Mouse (Mus musculus) right cerebral cortex, adult 18-20 months (tissue): ENCODE measurements around the gene Dnm2.

Experiments
- DNase-seq: peaks from one replicate; pipeline ENCODE4 v3.0.0; 2022; ENCODE audit warnings: mixed read lengths

Gene Dnm2

DNA sequence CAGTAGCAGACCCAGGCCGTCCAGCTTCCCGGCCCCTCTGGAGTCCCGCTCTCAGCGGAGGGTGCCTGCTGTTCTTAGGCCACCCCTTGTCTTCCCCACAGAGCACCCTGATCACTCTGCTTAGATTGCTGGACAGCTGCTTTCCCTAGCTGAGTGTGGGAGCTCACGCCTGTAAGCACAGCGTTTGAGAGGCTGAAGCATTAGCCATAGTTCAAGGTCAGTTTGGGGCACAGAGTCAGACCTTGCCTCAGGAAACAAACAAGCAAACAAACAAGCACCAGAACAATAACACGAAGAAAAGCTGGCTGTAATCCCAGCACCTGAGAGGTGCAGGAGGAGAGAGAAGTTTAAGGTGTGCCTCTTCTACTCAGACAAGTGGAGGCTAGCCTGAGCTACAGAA, 7.4 kb downstream of the Dnm2 start:
- no peak for DNase-seq

DNA sequence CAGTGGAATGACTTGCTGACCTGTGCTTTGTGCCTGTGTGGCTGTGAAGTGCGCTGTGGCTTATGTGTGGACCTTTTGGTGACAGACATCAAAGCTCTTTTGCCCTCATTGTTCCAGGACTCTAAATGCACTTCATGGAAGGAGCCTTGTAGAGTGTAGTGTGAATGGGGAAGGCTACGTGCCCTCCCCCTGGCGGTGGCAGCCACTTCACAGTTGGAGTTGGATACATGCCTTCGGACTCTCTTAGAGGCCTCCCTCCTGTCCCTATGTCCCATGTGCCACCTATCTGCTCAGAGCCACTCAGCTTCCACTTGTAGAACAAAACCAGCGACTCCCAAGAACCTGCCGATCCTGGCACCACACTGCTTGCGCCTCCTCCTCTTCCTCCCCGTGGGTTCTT, 9.1 kb downstream of the Dnm2 start:
- no peak for DNase-seq

DNA sequence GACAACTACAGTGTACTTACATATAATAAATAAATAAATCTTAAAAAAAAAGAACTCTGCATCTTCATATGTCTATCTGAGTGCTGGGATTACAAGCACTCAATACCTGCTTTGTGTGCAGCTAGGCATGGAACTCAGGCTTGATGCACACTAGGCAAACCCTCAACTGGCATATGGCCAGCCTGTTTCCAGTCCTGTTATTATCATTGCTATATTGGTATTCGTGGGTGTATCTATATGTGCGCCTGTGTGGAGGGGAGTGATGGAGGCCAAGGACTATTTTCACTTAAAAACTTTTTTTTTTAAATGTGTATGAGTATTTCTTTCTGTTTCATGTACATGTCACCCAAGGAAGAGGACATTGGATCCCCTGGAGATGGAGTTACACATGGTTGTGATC, 9.7 kb downstream of the Dnm2 start:
- DNase-seq: no peak

DNA sequence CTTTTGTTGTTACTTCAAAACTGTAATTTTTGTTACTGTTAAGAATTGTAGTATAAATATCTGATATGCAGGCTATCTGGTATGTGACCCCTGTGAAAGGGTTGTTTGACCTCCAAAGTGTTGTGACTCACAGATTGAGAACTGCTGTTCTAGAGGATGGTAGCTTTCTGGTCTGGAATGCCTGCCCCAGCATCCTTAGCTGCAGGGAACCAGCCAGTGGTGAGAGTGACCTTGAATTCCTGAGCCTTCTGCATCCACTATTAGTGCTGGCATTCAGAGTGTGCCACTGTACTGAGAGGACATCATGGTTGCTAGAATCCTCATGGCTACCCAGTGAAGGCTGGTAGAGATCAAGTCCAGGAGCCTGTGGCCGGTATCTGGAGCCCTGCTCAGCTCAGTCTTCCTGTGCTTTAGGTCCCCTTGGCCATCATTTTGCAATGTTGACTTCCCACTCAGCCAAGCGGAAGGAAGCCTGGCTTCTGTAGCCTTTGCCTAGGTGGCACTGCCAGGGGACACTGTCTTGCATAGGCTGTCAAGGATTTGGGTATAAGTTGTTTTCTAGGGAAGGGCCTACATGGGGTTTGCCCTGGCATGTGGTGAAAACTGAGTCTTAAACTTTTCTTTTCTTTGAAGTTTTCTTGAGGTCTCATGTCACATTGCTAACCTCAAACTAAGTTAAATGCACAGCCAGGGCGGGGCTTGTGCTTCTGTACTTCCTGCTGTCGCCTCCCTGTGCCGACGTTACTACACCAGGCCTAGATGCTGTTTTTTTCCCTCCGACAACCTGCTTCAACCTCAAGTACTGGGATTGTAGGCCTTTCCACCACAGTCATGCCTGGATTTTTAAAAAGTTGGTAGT, 11.3 kb downstream of the Dnm2 start:
- DNase-seq: no peak

DNA sequence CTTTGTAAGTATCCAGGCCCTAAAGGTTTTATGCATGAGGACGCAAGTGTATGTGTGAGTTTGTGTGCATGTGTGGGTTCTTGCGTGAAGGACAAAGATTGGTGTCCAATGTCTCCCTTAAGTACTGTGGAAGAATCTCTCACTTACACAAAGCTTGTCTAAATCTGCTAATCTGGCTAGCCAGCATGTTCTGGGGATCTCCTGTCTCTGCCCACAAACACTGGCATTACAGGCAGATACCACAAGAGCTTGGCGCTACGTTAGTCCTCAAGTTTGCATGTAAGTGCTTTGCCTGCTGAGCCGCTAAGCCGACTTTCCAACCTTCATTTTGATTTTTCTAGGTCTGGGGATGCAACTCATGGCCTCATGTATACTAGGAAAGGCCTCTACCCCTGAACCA, 12.9 kb downstream of the Dnm2 start:
- no peak for DNase-seq

DNA sequence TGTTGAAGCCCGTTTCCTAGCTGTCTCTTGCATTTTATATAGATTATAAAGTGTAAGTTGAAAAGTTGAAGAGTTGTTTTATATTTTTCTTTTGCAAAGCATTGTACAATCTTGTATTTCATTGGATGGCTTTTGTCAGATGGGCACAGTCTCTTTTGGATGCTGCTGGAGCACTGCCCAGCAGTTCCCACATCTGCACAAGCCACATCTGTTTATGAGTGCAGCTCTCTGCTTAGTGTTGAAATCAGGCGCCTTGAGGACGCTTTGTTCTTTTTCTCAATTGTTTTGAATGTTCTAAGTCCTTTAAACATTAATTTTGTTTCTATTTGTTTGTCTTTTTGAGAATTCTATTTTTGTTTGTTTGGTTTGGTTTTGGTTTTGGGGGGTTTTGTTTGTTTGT, 13.5 kb downstream of the Dnm2 start:
- DNase-seq: no peak

DNA sequence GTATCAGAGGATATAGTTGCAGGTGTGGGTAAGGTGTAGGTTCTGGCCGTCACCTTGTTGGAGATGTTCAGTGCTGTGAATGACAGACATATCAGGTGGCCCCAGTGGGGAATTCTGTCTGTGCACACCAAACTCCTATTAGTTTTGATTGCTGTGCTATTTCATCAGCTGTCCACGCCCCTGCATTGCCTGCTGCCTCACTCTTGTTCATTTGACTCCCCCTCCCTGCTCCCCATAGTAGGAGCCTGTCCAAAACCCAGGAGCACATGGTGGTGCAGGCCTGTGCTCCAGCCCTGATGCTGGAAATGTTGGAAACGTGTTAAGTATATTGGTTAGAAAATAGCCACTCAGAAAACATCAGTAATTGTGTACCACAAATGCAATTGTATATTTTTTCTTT, 14.7 kb downstream of the Dnm2 start:
- DNase-seq: no peak

DNA sequence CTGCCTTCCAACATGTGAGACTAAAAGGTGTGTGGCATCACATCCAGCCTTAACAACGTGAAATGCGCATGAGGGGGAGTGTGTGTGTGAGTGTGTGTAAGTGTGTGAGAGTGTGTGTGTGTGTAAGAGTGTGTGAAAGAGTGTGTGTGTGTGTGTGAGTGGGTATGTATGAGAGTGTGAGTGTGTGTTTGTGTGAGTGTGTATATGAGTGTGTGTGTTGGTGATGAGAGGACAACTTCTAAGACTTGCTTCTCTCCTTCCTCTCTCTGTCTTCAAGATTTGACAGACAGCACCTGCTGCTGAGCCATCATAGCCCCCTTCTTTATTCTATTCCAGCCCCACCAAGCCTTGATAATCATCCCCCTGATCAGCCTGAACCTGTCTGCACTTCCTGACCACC, 15.2 kb downstream of the Dnm2 start:
- DNase-seq: no peak

DNA sequence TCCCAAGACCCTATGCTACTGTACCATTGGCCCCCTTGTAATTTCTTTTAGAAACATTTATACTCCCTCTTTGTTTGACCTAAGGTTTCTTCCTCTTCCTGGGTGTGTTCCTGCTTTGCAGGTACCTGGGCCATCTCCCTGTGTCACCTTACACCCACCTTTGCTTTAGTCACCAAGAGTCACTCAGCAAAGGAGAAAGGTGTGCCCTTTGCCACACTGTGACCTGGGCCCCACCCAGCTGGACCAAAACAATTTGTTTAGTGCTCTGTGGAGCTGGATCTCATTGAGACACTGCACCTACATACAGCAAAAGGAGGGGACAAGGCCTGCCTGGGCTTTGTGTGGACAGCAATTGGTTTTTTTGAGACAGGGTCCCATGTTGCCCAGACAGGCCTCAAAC, 15.7 kb downstream of the Dnm2 start:
- no peak for DNase-seq

DNA sequence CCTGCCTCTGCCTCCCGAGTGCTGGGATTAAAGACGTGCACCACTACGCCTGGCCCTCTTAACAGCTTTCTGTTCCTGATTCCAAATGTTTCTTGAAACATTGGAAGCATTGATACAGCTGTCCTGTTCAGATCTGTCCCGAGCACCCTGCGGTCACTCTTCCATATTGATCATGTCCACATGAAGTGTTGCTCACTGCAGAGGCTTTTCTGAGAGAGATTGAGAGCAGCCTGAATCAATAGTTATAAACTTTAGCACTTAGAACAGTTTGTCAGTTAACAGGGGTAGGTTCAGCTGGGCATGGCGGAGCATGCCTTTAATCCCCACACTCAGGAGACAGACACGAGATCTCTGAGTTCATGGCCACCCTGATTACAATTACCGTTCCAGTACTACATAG, 19.1 kb downstream of the Dnm2 start:
- no peak for DNase-seq

DNA sequence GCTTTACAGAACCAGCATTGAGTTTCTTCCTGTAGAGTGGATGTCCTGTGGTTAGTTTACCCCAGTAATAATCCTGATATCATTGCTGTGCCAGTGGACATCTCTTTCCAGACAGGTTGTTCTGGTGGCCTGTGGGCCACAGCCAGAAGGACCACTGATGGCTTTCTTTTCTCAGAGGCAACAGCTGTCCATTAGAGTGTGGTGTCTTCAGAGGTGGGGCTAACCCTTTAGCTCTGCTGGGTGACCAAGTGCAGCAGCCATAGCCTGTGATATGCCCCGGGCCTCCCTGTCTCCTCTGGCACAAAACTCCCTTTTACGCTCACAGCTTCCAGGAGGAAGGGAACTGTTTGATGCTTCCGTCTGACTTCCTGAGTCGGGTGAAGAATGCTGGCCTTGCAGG, 19.9 kb downstream of the Dnm2 start:
- DNase-seq: no peak

DNA sequence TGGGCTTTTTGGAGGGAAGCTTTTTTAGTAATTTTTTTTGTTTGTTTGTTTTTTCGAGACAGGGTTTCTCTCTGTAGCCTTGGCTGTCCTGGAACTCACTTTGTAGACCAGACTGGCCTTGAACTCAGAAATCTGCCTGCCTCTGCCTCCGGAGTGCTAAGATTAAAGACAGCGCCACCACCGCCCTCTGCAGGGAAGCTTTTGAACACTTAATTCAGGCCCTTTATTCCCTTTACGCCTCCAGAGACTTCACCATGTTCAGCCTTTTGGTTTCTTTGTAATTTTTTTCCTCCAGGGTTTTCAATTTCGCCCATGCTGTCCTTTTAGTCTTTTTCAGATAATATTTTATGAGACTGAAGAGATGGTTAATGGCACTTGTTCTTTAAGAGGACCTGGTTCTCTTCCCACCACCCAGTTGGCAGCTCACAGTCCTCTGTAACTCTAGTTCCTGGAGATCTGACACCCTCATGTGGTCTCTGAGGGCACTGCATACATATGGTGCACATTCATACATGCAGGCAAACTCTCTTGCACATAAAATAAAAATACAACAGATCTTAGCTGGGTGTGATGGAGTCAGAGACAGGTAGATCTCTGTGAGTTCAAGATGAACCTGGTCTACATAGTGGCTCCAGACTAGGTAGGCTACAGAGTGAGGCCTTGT, 20.5 kb downstream of the Dnm2 start:
- no peak for DNase-seq

DNA sequence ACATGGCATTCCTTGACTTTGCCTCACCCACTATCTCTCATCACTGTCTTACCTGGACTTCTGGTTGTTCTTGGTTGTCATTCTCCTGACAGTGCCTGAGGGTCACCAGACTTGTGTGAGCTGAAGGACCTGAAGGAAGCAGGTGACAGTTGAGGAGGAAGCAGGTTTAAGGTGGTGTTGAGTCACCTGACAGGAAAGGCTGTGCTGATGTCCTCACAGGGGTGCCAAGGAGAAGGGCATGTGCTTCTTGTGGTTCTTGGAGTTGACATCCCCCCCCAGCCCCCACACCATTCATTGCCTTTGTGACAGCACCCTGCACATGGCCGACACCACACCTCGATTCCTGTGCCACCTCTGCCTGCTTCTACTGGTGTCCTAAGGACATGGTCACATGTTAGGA, 23.1 kb downstream of the Dnm2 start:
- DNase-seq: no peak

DNA sequence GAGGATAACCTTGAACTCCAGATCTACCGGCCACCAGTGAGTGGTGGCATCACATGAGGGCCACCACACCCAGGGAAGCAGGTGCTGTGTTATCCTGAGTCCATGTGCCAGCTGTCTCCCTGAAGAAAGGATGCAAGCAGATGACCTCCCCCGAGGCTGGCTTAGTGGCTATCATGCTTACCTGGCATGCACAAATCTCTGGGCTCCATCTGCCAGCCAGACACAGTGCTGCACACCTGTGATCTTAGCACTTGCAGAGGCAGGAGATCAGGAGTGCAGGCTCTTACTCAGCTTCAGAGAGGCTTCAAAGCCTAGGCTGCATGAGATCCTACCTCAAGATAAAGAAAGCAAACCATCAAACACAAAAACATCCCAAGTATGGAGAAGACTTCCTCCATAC, 25.0 kb downstream of the Dnm2 start:
- DNase-seq: no peak

DNA sequence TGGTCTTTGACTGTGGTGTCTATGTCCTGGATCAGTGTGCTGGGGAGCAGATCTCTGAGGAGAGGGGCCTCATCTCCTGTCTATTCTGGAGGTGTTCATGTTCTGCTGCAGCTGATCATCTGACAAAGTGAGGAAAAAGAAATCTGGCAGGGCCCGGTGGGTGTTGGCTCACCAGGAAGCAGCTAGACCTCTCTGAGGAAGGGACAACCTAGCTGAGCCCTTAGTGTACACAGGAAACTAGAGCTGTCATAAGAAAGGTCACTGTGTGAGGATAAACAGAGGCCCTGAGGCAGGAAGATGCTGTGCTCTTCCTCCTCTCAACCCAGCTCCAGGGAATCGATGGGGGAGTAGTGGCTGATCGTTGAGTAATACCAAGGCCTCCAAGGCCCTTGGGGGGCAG, 25.6 kb downstream of the Dnm2 start:
- DNase-seq: no peak

DNA sequence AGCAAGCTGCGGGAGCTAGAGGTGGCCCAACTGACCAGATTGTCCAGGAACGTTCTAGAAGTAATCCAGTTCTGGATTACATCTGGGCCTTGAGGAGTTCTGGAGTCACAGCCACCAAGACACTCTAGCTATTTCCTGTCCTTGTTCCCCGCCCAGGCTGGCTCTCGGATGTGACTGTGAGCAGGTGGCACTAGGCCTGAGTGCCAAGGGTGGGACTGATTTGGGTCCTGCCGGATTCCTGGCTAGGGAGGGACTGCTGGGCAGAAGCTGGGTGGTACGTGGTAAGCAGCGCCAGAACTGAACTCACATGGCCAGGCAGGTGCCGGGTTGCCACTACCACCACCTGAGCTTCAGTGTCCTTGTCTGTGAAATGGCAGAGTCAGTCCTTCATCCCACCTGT, 26.7 kb downstream of the Dnm2 start:
- DNase-seq: no peak

DNA sequence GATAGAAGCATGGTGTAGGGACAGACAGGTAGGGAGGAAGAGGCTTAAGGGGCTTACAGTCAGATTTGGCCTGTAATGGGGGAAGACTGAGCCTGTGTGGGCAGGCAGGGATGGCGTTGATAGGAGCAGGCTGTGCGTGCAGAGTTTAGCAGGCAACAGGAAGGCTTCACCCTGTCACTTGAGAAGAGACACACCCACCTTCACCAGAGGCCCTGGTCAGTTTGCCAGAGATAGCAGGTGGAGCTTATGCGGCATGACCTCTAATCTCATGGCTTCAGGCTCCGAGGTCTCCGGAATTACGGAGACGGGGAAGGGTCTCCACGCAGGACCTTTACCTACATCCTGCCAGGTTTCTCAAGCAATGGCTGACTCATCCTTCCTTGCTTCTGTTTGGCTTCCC, 27.2 kb downstream of the Dnm2 start:
- DNase-seq: no peak

DNA sequence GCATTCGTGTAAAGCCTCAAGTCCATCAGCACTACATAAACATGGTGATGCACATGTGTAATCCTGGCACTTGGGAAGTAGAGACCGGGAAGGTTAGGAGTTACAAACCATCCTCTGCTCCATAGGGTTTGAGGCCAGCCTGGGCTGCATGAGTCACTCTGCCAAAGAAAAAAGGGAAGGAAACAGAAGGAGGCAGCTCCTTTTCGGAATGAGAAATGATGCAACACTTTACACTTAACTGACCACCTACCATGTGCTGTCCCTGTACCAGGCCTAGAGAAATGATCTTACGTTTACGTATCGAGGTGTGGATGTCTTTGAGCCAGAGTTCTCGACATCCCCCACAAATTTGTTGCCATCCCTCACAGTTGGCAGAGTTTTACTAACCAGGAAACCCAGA, 28.3 kb downstream of the Dnm2 start:
- DNase-seq: no peak

DNA sequence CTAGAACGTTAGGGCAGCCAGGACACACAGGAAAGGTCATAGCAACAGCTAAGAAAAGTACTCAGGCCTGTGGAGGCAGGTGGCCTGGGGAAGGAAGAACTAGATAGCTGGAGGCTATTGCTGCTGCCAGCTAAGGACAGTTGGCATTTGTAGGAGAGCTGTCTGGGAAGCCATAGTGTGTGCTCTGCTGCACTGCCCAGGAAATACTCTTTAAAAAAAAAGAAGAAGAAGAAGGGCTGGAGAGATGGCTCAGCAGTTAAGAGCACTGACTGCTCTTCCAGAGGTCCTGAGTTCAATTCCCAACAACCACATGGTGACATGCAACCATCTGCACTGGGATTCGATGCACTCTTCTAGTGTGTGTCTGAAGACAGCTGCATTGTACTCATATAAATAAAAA, 28.8 kb downstream of the Dnm2 start:
- no peak for DNase-seq

DNA sequence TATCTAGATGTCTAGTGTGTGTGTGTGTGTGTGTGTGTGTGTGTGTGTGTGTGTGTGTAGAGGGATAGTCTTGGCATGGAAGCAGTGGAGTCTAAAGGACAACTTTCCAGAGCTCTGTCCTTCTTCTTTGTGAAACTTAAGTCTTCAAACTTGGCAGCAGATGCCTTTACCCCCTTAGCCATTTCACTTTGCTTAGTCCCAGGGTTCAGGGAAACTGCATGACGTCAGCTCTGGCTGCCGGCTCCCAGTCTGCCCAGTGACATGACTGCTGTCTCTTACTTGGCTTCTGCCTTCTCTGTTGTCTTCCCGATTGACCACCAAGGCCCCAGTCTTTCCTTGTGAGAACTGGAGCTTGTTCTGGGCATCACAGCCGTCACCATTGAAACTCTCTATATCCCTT, 29.8 kb downstream of the Dnm2 start:
- DNase-seq: no peak

DNA sequence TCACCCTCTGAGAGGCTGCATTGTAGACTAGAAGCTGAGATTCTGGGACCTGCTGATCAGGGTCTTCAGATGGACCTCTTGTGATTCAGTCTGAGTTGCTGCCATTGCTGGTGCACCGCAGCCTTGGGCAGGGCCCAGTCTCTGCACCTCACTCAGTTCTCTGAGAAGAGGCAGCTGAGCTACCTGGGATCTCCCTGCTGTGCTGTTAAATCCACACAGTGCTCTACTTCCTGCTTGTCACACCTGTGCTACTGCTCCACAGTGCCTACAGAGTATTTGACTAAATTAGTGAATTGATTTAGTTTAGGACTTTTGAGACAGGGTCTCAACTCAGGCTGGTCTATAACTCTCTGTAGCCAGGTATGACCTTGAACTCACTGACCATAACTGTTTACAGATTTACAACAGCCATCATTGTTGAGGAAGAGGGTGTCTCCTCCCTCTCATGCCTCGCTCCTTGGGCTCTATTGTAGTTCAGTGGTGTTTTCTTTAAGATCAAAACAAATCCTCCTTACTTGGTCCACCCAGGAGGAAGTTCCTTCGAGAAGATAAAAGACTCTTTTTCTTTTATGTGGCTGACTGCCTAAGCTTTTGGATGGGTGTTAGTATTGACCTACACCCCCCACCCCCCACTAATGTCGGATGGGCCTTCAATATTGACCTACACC, 30.5 kb downstream of the Dnm2 start:
- DNase-seq: no peak

DNA sequence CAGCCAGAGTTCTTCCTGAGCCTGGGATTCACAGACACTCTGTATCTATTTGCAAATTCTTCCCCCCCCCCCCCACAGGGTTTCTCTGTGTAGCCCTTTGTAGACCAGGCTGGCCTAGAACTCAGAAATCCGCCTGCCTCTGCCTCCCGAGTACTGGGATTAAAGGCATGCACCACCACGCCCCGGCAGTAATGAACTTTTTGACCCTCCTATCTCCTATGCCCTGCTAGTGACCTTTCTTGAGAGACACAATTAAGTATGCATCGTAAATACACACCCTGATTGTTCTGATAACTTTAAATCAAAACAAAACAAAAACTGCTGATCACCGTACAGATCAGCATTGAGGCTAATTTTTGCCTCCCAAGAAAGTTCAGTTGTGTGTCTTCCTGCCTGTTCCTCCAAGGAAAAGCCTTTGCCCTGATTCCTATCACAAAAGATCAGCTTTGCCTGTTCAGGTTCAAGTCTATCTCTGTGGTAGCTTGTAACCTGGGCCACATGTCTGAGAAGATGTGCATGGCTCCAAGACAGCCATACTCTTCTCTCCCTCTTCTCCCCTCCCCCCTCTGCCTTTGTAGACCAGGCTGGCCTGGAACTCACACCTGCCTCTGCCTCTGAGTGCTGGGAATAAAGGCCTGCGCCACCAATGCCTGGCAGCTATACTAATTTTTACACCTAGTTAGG, 31.7 kb downstream of the Dnm2 start:
- DNase-seq: no peak

DNA sequence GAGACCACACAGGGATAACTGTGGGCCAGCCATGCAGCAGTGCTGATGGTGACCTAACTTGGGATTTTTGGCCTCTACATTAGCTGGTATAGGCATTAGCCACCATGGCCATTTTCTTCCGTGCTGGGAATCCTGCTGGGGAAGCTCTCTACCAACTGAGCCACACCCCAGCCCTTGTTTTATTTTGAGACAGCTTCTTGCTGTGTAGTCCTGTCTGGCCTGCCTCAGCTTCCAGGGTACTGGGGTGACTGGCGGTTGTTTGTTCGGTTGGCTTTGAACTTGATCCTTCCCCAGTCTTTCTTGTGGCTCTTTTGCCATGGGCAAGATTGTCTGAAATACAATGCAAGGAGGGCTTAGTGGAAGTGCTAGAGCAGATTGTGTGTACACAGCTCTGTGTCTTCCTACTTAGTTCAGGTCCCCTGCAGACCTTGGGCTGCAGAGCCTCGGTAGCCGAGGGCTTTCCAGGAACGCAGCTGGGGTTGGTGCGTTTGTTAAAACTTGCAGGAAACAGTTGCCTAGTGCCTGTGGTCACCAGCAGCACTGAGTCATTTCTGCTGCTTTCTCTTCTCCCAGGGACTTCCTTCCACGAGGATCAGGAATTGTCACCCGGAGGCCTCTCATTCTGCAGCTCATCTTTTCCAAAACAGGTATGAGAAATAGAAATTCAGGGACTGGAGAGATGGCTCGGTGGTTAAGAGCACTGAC, 32.4 kb downstream of the Dnm2 start:
- no peak for DNase-seq
